Mouse (Mus musculus) brain, embryonic 18.5 days (tissue): ENCODE measurements around the gene Cacnb2.

Experiments used
- DNase-seq: peaks from one replicate; pipeline ENCODE4 v3.0.0-alpha.2; 2012; ENCODE audit warnings: low read depth, low spot score

The Cacnb2 gene

DNA sequence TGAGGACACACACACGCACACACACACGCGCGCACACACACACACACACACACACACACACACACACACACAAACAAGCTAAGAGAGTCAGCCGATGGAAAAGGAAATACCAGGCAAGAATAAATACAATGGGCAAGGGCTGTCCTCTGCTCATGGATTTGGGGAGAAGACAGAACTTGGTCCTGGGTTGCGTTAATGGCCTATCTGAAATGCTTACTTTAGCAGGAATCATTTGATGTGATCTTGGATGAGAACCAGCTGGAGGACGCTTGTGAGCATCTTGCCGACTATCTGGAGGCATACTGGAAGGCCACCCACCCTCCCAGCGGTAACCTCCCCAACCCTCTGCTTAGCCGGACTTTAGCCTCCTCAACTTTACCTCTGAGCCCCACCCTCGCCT lies 381.1 kb downstream of the Cacnb2 start:
- DNase-seq: no peak

DNA sequence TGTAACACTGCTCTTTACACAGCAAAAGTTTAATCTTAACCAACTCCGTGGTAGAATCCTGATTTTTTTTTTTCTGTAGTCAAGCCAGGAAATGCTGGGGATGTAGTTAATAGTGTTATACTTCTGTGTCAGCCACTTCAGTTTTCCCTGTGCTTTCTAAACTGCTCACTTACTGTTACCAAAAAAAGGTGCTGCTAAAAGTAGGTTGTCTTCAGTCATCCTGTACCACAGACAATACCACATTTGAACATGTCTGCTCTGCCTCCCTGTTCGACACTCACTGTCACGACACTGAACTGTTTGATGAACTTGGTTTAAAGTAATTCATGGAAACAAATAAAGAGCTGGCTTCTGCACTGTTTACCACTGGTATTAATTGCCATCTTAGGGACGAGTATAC lies 385.6 kb downstream of the Cacnb2 start:
- no peak for DNase-seq

DNA sequence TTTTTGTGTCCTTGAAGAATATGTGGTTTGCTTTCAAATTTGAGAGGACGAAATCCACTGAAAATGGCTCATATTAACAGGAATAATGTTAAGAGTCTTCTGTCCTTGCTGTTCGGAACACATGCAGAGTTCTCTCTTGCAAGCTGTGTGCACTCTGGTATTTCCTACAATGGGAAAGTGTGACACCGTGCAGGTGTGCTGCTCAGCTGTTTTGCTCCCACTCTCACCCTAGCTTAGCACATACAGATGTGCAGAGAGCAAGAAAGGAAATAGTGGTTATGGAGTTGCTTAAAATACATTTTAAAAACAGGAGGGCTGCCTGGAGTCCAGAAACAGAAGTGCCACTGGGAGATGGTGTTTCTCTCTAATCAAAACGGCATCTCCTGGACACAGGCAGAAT lies 386.5 kb downstream of the Cacnb2 start:
- no peak for DNase-seq

DNA sequence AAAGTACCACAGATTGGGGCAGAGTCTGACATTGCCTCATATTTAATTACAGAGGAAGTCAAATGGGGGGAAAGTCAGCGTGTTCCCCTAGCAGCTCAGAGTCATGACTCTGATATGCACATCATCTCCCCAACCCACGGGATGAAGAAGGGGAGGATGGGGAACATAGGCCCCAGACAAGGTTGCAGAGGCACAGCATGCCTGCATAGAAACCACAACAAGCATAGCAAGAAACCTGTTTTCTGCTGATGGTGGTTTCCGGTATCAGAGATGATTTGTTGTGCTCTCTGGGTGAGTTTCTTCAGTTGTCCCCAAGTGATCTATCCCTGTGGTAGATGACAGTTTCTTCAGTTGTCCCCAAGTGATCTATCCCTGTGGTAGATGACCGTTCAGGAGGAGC lies 389.6 kb downstream of the Cacnb2 start:
- DNase-seq: no peak

DNA sequence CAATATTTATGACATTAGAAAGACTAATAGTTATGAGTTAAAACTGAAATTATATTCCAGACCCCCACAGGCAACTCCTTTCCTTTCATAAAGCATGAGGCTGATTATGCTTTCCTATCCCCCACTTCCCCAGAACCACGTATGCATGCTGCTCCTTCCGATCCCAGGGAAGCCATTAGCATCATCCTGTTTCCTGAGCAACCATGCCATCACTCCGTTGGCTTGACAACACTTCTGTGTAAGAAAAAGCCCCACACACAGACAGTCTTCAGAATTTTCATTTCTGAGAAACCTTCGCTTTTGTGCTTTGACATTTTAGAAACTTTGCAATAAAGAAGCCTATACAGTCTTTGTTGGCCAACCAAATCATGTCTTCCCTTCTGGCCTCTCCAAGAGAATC lies 393.1 kb downstream of the Cacnb2 start:
- no peak for DNase-seq

DNA sequence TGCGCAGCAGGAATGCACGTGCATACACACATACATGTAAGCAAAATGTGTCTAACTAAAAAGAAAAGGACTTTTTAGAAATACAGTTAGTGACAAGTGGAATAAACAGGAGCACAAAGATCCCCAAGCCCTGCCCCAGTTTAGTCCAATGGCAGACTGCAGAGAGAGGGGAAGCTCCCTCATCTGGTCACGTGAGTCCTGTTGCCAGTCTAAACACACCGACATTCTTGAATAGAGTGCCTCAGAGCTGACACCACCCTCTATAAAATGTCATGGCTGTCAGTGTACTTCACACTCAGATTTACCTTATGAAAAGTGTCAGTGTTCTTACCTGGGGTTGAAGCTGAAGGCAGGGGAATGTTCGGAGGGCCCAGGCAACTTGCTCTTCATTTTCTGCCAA lies 394.9 kb downstream of the Cacnb2 start:
- DNase-seq: no peak

DNA sequence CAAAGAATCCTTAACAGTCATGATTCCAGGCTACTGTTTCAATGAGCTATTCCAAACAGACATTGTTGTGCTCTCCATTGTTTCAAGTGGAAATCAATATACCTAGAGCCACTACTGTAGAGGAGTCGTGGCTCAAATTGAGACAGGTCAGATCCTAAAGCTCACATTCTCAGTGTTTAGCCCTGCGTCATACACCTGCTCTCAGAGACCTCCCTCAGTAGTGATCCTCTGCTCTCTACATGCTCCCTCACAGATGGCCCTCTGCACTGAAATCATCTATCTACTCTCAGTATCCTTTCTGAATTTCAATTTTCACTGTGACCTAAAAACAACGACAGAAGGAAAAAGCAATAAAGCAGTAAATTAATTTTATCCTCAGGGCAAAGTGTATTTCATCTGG lies 404.6 kb downstream of the Cacnb2 start:
- DNase-seq: no peak

DNA sequence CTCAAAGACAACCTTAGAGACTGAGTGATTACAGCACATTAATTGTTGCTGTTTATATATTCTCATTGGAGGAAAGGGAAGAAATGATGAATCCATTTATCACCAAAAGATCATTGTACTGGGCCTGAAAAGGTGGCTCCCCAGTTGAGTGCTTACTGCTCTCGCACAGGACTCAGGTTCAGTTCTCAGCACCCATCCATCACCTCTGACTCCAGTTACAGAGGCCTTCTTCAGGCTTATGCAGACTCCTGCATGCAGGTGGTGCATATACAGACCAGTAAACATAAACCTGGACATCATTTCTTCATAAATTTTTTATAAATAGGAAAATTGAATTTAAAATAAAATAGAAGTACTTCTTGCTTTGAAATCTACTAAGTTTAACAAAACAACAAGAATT lies 405.2 kb downstream of the Cacnb2 start:
- DNase-seq: no peak

DNA sequence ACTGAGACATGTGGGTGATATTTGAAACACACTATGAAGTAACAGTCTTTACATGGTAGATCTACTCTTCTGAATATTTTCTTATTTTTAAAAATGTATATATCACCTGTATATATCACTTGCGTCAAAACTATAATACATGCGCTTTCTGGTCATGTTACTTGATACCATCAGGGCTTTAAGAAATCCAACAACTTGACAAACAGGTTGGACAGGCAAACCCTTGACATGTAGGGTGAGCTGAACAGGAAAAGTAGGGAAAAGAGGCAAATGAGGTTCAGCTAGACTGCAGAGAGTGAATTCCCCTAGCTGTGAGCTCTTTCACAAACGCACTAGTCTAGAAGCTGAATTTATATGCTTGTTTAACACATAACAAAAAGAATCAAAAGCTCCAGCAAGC lies 423.9 kb downstream of the Cacnb2 start:
- DNase-seq: no peak

DNA sequence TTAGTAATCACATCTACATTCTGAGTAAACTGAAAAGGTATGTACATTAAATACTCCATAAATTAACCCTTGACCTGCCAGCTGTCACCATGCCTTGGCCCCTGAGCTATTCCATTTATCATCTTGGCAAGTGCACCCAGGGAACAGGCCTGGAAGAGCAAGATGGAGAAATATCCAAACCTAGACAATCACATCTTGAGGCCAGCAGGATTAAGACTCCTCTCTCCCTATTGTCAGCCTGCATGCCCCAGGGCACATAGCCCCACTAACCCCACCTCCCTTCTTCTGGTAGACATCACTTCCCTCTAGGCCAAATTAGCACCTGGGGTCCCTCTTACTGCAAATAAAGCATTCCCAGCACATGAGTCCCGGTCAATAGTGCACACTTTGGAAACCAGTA lies 424.9 kb downstream of the Cacnb2 start:
- no peak for DNase-seq
